Mouse (Mus musculus): Measurements from ENCODE around the gene Commd6. TPM values are rescaled to one million over a fixed set of nuclear protein-coding genes. Genes with fewer than 3 reads are reported as not detected.

Commd6 gene
- polyA plus RNA-seq, 1 experiment from 2014 or later, result 186 TPM

DNA sequence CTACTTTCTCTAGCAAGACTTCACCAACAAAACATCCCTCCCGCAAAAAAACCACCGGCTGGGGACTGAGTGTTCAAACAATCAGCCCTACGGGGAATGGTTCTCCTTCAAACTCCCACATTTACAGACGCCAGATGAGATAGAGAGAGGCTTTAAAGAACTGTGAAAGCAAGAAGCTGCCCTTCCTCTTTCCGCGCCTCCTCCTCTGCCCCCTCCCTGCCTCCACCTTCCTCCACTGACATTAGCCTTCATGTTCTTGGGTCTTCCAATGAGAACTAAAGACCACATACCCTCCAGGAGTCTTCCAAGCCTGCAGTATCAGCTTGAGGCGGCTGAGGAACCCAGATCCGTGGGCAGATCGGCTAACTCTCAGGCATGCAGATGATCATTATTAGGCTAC, 24.3 kb downstream of the Commd6 start:
- 66% methylated on average over 9 of the region's 9 CpGs for WGBS
- no peak for TF ChIP-seq CTCF (IDR thresholded peaks at IDR 0.05; ENCODE audit: low read depth)
- Histone ChIP-seq H3K27me3 (replicated peaks; ENCODE audit: control insufficient read depth, insufficient read depth, low read length) (no peaks in the 10 kb centered on the region), H3K9me3 (ENCODE audit: control insufficient read depth) (no peaks in the 10 kb centered on the region), H3K36me3 (ENCODE audit: control insufficient read depth, insufficient read depth) (no peaks in the 10 kb centered on the region), H3K4me2 (replicated peaks; ENCODE audit: low read depth) (no peak overlapping the region), H3K27ac (ENCODE audit: low read depth, low read length) (no peak overlapping the region), H3K4me3 (ENCODE audit: low read depth, low read length) (no peak overlapping the region), H3K9ac (ENCODE audit: low read depth, low read length) (no peak overlapping the region), H3K4me1 (replicated peaks; ENCODE audit: control insufficient read depth, insufficient read depth, low read length) (no peaks in the 10 kb centered on the region)
- ATAC-seq, result no peak

DNA sequence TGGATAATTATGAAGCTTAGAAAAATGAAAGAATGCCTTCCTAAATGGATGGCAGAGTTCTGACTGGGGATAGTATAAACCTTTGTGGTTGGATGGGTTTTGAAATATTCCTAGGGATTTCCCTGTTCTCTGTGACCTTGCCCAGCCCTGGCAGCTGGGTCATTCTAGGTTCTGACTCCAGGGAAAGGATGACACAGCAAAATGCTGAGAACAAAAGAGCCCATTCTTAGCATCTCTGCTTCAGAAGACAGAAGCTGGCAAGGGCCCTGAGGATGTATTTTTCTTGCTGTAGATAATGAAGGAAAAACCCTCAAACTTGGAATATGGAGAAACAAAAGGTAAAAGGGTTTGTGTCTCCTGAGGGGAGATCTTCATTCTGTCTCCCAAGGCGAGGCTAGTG, 27.3 kb downstream of the Commd6 start:
- WGBS, result 81% methylated on average over 1 of the region's 1 CpGs
- Histone ChIP-seq H3K4me1 (replicated peaks; ENCODE audit: control insufficient read depth, insufficient read depth, low read length) (no peaks in the 10 kb centered on the region), H3K36me3 (ENCODE audit: control insufficient read depth, insufficient read depth) (no peaks in the 10 kb centered on the region), H3K9ac (ENCODE audit: low read depth, low read length) (no peak overlapping the region), H3K4me3 (ENCODE audit: low read depth, low read length) (no peak overlapping the region), H3K4me2 (replicated peaks; ENCODE audit: low read depth) (no peak overlapping the region), H3K27ac (ENCODE audit: low read depth, low read length) (no peak overlapping the region), H3K27me3 (replicated peaks; ENCODE audit: control insufficient read depth, insufficient read depth, low read length) (no peaks in the 10 kb centered on the region), H3K9me3 (ENCODE audit: control insufficient read depth) (no peaks in the 10 kb centered on the region)
- no peak for TF ChIP-seq CTCF (IDR thresholded peaks at IDR 0.05; ENCODE audit: low read depth)
- no peak for ATAC-seq

DNA sequence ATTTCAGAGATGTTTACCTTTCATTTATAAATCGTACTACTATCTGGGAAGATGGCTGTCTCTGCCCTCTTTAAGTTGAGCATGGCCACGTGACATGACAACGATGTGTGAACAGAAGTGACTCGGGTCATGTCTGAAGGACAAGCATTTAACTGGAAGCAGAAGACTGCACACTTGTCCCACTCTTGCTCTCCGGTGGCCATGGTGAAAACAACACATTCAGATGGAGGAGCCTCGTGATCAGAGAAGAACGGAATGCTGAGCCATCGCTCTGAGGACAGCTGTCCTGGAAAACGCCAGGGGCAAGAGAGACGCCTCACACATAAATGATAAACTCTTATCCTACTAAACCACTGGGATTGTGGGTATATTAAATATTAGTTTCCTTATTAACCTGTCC, 29.8 kb downstream of the Commd6 start:
- 75% methylated on average over 10 of the region's 10 CpGs for WGBS
- Histone ChIP-seq H3K4me1 (replicated peaks; ENCODE audit: control insufficient read depth, insufficient read depth, low read length) (peaks cover 5% of the 10 kb centered on the region), H3K27ac (ENCODE audit: low read depth, low read length) (no peak overlapping the region), H3K4me2 (replicated peaks; ENCODE audit: low read depth) (no peak overlapping the region), H3K4me3 (ENCODE audit: low read depth, low read length) (no peak overlapping the region), H3K9ac (ENCODE audit: low read depth, low read length) (no peak overlapping the region), H3K36me3 (ENCODE audit: control insufficient read depth, insufficient read depth) (no peaks in the 10 kb centered on the region), H3K9me3 (ENCODE audit: control insufficient read depth) (no peaks in the 10 kb centered on the region), H3K27me3 (replicated peaks; ENCODE audit: control insufficient read depth, insufficient read depth, low read length) (no peaks in the 10 kb centered on the region)
- no peak for ATAC-seq
- TF ChIP-seq CTCF (IDR thresholded peaks at IDR 0.05; ENCODE audit: low read depth), result no peak

DNA sequence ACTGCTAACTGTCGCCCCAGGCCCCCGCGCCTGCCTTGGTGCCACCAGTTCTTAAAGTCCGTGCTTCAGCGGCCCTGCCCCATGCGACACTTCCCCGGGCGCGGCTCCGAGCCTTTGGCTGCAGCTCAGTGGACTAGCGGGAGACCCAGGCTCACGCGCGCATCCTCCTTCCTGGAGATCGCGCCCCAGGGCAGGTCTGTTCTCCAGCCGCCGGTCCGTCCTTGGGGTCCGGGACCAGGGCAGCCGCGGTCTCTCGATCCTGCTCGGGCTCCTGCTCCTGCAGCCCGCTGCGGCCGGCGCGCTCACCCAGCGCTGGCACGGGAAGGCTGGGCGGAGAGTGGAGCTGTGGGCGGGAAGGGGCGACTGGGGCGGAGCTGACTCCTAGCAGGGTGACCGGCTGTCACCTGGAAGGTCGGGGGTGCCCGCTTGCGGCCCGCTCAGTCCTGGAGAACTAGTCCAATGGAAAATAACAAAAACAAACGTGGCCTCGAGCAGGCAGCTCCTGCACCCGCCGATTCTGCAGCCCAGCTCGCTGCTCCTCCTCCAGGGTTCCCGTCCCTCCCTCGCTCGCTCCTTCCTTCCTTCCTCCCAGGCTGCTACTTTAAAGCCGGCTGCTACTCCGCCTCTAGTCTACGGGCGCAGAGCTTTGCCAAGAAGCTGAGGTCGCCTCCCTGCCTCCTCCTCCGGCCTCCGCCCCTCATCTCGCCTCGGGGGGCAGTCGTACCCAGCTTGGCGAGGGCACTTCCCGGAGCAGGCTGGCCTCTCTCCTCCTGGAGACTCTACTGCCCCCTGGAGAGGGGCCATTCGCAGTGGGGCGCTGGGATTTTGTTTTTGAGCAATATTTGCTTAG, 31.7 kb downstream of the Commd6 start, which contains the start of gene Tbc1d4:
Tbc1d4 (minus strand) TSS at position 673 of the 850 bp plus-strand sequence.
- peak within 1 kb of the TSS; percentile 53 for H3K9ac ChIP-seq (ENCODE audit: low read depth, low read length)
- peak within 1 kb of the TSS; percentile 100 for H3K4me2 ChIP-seq (replicated peaks; ENCODE audit: low read depth)
- H3K4me1 ChIP-seq (replicated peaks; ENCODE audit: control insufficient read depth, insufficient read depth, low read length), result peaks cover 5% of the 10 kb centered on the region
- H3K27me3 ChIP-seq (replicated peaks; ENCODE audit: control insufficient read depth, insufficient read depth, low read length), result no peaks in the 10 kb centered on the region
- peak within 1 kb of the TSS; percentile 51; the same call in 1 of the 2 replicates for H3K27ac ChIP-seq (ENCODE audit: low read depth, low read length)
- no peaks in the 10 kb centered on the region for H3K36me3 ChIP-seq (ENCODE audit: control insufficient read depth, insufficient read depth)
- peak within 1 kb of the TSS; percentile 84 for H3K4me3 ChIP-seq (ENCODE audit: low read depth, low read length)
- peak; percentile 84 for ATAC-seq
- no peaks in the 10 kb centered on the region for H3K9me3 ChIP-seq (ENCODE audit: control insufficient read depth)
- TF ChIP-seq CTCF (IDR thresholded peaks at IDR 0.05; ENCODE audit: low read depth), result peak; percentile 87
- under 1% methylated on average over 60 of the region's 62 CpGs for WGBS

DNA sequence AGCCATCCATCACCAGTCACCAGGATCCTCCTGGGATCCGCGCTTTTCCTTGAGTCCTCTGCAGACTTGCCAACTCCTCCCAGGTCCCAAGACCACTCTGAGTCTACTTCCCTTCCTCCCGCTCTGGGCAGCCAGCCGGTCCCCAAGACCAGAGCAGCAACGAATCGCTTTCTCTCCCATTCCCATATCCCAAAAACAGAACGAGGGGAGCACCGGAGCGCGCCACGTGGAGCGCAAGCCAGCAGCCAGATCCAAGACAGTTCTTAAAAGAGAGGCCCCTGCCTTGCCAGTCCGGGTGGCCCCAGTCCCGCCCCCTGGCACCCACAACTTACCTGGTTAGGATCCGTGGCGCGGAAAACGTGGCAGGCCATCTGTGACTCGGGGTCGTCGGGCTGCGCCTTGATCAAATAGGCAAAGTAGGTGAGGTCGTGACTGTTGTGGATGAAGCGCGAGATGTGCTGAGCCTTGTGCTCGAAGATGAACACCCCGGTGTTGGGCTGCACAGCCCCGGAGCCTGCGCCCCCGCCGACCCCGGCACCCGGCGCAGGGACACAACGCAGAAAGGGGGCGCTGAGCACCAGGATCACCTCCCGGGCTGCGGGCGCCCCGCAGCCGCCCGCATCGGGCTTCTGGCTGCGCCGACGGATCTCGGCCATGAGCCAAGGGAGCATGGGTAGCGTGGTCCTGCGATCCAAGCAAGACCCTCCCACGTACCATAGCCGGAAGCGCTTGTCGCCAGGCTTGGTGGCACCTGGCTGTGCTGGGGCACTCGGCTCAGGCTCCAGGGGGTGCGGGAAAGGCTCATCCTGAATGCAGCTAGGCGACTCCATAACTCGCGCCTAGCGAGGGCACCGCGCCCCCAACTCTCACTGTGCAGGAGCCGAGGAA, 32.6 kb downstream of the Commd6 start:
- H3K9me3 ChIP-seq (ENCODE audit: control insufficient read depth), result no peaks in the 10 kb centered on the region
- under 1% methylated on average over 62 of the region's 62 CpGs for WGBS
- ATAC-seq, result peak; percentile 35
- peaks cover 5% of the 10 kb centered on the region for H3K4me1 ChIP-seq (replicated peaks; ENCODE audit: control insufficient read depth, insufficient read depth, low read length)
- peak; percentile 20; the same call in 1 of the 2 replicates for TF ChIP-seq CTCF (IDR thresholded peaks at IDR 0.05; ENCODE audit: low read depth)
- H3K4me3 ChIP-seq (ENCODE audit: low read depth, low read length), result peak overlapping the region; percentile 84
- H3K27ac ChIP-seq (ENCODE audit: low read depth, low read length), result no peak overlapping the region
- peak overlapping the region; percentile 100 for H3K4me2 ChIP-seq (replicated peaks; ENCODE audit: low read depth)
- no peaks in the 10 kb centered on the region for H3K36me3 ChIP-seq (ENCODE audit: control insufficient read depth, insufficient read depth)
- H3K27me3 ChIP-seq (replicated peaks; ENCODE audit: control insufficient read depth, insufficient read depth, low read length), result no peaks in the 10 kb centered on the region
- H3K9ac ChIP-seq (ENCODE audit: low read depth, low read length), result peak overlapping the region; percentile 53

DNA sequence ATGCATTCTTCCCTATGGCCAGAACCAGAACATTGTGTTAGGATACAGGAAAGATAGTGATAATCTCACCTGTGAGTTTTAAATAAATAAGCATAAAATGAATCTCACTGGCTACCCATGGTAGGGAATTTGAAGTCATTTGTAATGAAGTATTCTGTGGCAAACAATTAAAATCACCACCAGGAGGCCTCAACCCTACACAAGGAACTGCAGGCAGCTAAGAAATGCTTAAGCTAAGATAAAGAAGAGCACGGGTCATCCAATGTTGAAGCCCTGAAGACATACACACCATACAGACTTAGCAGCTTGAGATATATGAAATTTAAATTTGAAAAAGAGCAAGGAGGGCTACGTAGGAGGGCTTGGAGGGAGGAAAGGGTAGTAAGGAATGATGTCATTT, 34.6 kb downstream of the Commd6 start:
- no peaks in the 10 kb centered on the region for H3K36me3 ChIP-seq (ENCODE audit: control insufficient read depth, insufficient read depth)
- H3K27ac ChIP-seq (ENCODE audit: low read depth, low read length), result no peak overlapping the region
- TF ChIP-seq CTCF (IDR thresholded peaks at IDR 0.05; ENCODE audit: low read depth), result peak; percentile 59
- H3K9me3 ChIP-seq (ENCODE audit: control insufficient read depth), result no peaks in the 10 kb centered on the region
- no peak for ATAC-seq
- 58% methylated on average over 2 of the region's 2 CpGs for WGBS
- no peaks in the 10 kb centered on the region for H3K27me3 ChIP-seq (replicated peaks; ENCODE audit: control insufficient read depth, insufficient read depth, low read length)
- H3K4me1 ChIP-seq (replicated peaks; ENCODE audit: control insufficient read depth, insufficient read depth, low read length), result peaks cover 5% of the 10 kb centered on the region
- no peak overlapping the region for H3K4me2 ChIP-seq (replicated peaks; ENCODE audit: low read depth)
- H3K9ac ChIP-seq (ENCODE audit: low read depth, low read length), result no peak overlapping the region
- H3K4me3 ChIP-seq (ENCODE audit: low read depth, low read length), result no peak overlapping the region

Data from intestine, postnatal 0 days (tissue).